ENCODE assay signal across 23 mouse cellular contexts in the genomic region with DNA sequence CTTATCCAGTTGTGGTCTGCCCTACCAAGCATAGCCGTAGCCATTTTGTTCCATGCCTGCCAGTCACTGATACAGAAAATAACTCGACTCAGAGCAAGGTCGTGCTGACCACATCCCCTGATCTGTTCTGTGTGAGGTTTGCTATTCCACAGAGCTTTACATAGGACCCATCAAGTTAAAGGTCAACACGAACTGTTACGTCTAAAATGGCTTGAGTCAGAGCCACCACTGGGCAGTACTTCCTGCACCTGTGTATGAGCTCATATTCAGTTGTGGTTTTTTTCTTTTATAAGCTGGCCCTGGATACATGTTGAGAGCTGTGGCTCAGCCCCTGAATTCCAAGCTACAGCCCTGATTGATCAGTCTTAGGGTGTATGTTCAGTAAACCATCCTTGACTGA. TPM values are rescaled to one million over a fixed set of nuclear protein-coding genes. Genes with fewer than 3 reads are reported as not detected.
DNase-seq lines count a peak whose midpoint lies in the region; TF ChIP-seq lines count a peak whose summit lies in the region.
"Had no signal": no experiment of that assay in that cellular context is flagged by ENCODE, and none has a peak within 500 bp of the region (broad histone marks: within the 10 kb centered on the region; RNA-seq: fewer than 3 reads in every experiment).

No protein-coding gene starts in this region.

- no peak for TF ChIP-seq CTCF in heart, adult 2 months (IDR thresholded peaks at IDR 0.05)
- no peak for TF ChIP-seq CTCF in CH12.LX (conservative IDR thresholded peaks at IDR 0.05 in 1 of 2, IDR thresholded peaks at IDR 0.05 in 1 of 2; ENCODE audit: low read depth in 2 of 2, low read length in 2 of 2)

- no peak for TF ChIP-seq EP300 in heart, adult 2 months (IDR thresholded peaks at IDR 0.05; ENCODE audit: insufficient read depth, low read depth, low read length)
- 0 out of 2 replicates have a peak, but pooled peaks have one; percentile 10 for TF ChIP-seq EP300 in CH12.LX (IDR thresholded peaks at IDR 0.05; ENCODE audit: low read length)

- DNase-seq in heart, adult 11 months, result peak; percentile 42
- DNase-seq in heart, adult 2 months, result no peak
- peak; percentile 25 for DNase-seq in 3T3-L1 (ENCODE audit: low read depth, low spot score)
- peak; percentile 26 for DNase-seq in CH12.LX (ENCODE audit: extremely low read depth)
- DNase-seq in right cerebral cortex, postnatal 14 days, result no peak
- DNase-seq in layer of hippocampus, postnatal 36 days, result no peak
- DNase-seq: adrenal gland, adult 2 months; adrenal gland, postnatal 10 days; adrenal gland, postnatal 25 days; B cell, adult 2 months; cerebellum, adult 11 months; cerebellum, adult 18-20 months; cerebellum, adult 8-10 months; cerebellum, adult 9-11 months; cerebellum, postnatal 14 days; cerebellum, postnatal 36 days; forebrain, postnatal 0 days had no signal

- dilution Hi-C loops in CH12.LX (cut with MboI; ENCODE audit: extremely low pct_ligation_motif_present, extremely low pct_unique_long_range_greater_than_20kb, low sequenced_read_pairs), result no loop called here

- no peaks in the 10 kb centered on the region for H3K36me3 ChIP-seq in heart, adult 2 months (ENCODE audit: control insufficient read depth, insufficient read depth, low read length)
- peaks cover 16 to 25% of the 10 kb centered on the region in 2 experiments for H3K36me3 ChIP-seq in CH12.LX (replicated peaks in 1 of 2; ENCODE audit: control insufficient read depth in 1 of 2, insufficient read depth in 1 of 2, low read length in 1 of 2)
- H3K36me3 ChIP-seq: forebrain, embryonic 15.5 days had no signal

- in situ Hi-C loops in CH12.LX (cut with MboI; ENCODE audit: low pct_ligation_motif_present, low pct_unique_long_range_greater_than_20kb, low sequenced_read_pairs), result no loop called here

- H3K9ac ChIP-seq in heart, adult 2 months (ENCODE audit: low read depth, low read length), result no peak overlapping the region
- no peak overlapping the region for H3K9ac ChIP-seq in CH12.LX (ENCODE audit: insufficient read depth, low read depth)
- H3K9ac ChIP-seq: embryonic facial prominence, embryonic 12.5 days; forebrain, embryonic 13.5 days; forebrain, embryonic 15.5 days; forebrain, postnatal 0 days had no signal

- no peak overlapping the region for H3K4me2 ChIP-seq in CH12.LX (ENCODE audit: insufficient read depth, low read depth, poor library complexity, severe bottlenecking)
- H3K4me2 ChIP-seq: embryonic facial prominence, embryonic 12.5 days; forebrain, embryonic 13.5 days; forebrain, embryonic 15.5 days had no signal

- no peak for TF ChIP-seq RAD21 in CH12.LX (IDR thresholded peaks at IDR 0.05; ENCODE audit: low read depth, low read length)

- WGBS in heart, adult 2 months, result 60% methylated on average over 5 of the region's 5 CpGs

- TF ChIP-seq POLR2A in heart, adult 2 months (IDR thresholded peaks at IDR 0.05; ENCODE audit: insufficient read depth, low read depth, low read length), result no peak
- no peak for TF ChIP-seq POLR2A in CH12.LX (IDR thresholded peaks at IDR 0.05; ENCODE audit: low read depth, low read length)

- intact Hi-C loops in heart, adult 2 months (cut with DNase I), result no loop called here

- H3K4me1 ChIP-seq in heart, adult 2 months (ENCODE audit: control insufficient read depth, insufficient read depth, low read length), result no peaks in the 10 kb centered on the region
- peaks cover 2 to 13% of the 10 kb centered on the region in 2 experiments; a peak in 2 of 4 replicates for H3K4me1 ChIP-seq in CH12.LX (ENCODE audit: control insufficient read depth in 1 of 2, insufficient read depth in 2 of 2)
- H3K4me1 ChIP-seq: embryonic facial prominence, embryonic 10.5 days; embryonic facial prominence, embryonic 12.5 days; forebrain, embryonic 13.5 days; forebrain, embryonic 15.5 days had no signal

- H3K27ac ChIP-seq in heart, adult 2 months, result no peak overlapping the region
- no peak overlapping the region for H3K27ac ChIP-seq in CH12.LX (ENCODE audit: insufficient read depth, low read depth)
- H3K27ac ChIP-seq: embryonic facial prominence, embryonic 10.5 days; embryonic facial prominence, embryonic 12.5 days; forebrain, embryonic 13.5 days; forebrain, embryonic 15.5 days had no signal

- H3K9me3 ChIP-seq in CH12.LX (replicated peaks; ENCODE audit: low read length), result no peaks in the 10 kb centered on the region
- H3K9me3 ChIP-seq: embryonic facial prominence, embryonic 10.5 days; embryonic facial prominence, embryonic 12.5 days; forebrain, embryonic 13.5 days; forebrain, embryonic 15.5 days had no signal

- H3K4me3 ChIP-seq in heart, adult 2 months, result no peak overlapping the region
- H3K4me3 ChIP-seq in CH12.LX (replicated peaks in 1 of 3; ENCODE audit: low read depth in 2 of 3, low read length in 2 of 3, poor library complexity in 1 of 3), result no peak overlapping the region
- H3K4me3 ChIP-seq: embryonic facial prominence, embryonic 10.5 days; embryonic facial prominence, embryonic 12.5 days; forebrain, embryonic 13.5 days; forebrain, embryonic 15.5 days had no signal

- H3K27me3 ChIP-seq in heart, adult 2 months (ENCODE audit: control insufficient read depth, insufficient read depth, low read length), result no peaks in the 10 kb centered on the region
- no peaks in the 10 kb centered on the region for H3K27me3 ChIP-seq in CH12.LX (replicated peaks)
- H3K27me3 ChIP-seq: embryonic facial prominence, embryonic 12.5 days; forebrain, embryonic 13.5 days; forebrain, embryonic 15.5 days had no signal

- H3K79me2 ChIP-seq in heart, adult 2 months (replicated peaks; ENCODE audit: control insufficient read depth, insufficient read depth, low read length), result no peaks in the 10 kb centered on the region
- H3K79me2 ChIP-seq in CH12.LX (replicated peaks; ENCODE audit: control insufficient read depth, extremely low read depth, insufficient read depth, poor library complexity, severe bottlenecking), result no peaks in the 10 kb centered on the region

TF ChIP-seq in CH12.LX, 34 proteins besides CTCF, POLR2A, EP300 and RAD21:
- 0 out of 2 replicates have a peak, but pooled peaks have one; percentile 15 for TF ChIP-seq ETS1 (conservative IDR thresholded peaks at IDR 0.05; ENCODE audit: low read depth, low read length)
- no peak for TF ChIP-seq RCOR1 (conservative IDR thresholded peaks at IDR 0.05; ENCODE audit: low read depth, low read length)
- peak; percentile 50; the same call in 1 of the 2 replicates for TF ChIP-seq TCF12 (IDR thresholded peaks at IDR 0.05; ENCODE audit: low read depth, low read length)

RNA-seq across cellular contexts. Expression of a gene that starts 13.0 kb away (rescaled TPM):
- 10 to 100 TPM; 43.9 to 51.0 TPM for total RNA-seq in heart, adult 2 months (2021)
- 51.3 and 69.7 TPM in 2 replicates for polyA plus RNA-seq in heart, adult 2 months (2012; rRNA removed)
- total RNA-seq in CH12.LX (2012; rRNA removed), result 89.4 and 99.1 TPM in 2 replicates
- 125 and 138 TPM in 2 replicates for total RNA-seq in CH12.LX (2014; rRNA removed)
- 143 and 163 TPM in 2 replicates for polyA plus RNA-seq in CH12.LX (2012; ENCODE audit: insufficient read length, low read depth)
- 1 to 10 TPM; 3.5 to 4.0 TPM for total RNA-seq in layer of hippocampus, postnatal 36 days (2021)

RNA-seq across cellular contexts. Expression of a gene that starts 31.8 kb away (rescaled TPM):
- total RNA-seq in heart, adult 2 months (2021), result 1 to 10 TPM in 1 of 2 experiments, under 1 TPM in 1; 0.61 to 1.3 TPM
- 0.82 and 1.1 TPM in 2 replicates for polyA plus RNA-seq in heart, adult 2 months (2012; rRNA removed)
- total RNA-seq in CH12.LX (2012; rRNA removed), result 0.21 TPM in 1 of 2 replicates, not detected in the other
- not detected in 2 replicates for total RNA-seq in CH12.LX (2014; rRNA removed)
- polyA plus RNA-seq in CH12.LX (2012; ENCODE audit: insufficient read length, low read depth), result not detected in 2 replicates
- total RNA-seq in layer of hippocampus, postnatal 36 days (2021), result 10 to 100 TPM; 35.6 to 40.2 TPM
- total RNA-seq: MEL had no signal
- polyA plus RNA-seq: CD4-positive, CD25-positive, alpha-beta regulatory T cell, adult 4 months had no signal

RNA-seq across cellular contexts. Expression of a gene that starts 31.9 kb away (rescaled TPM):
- 10 to 100 TPM; 47.2 to 49.9 TPM for total RNA-seq in heart, adult 2 months (2021)
- polyA plus RNA-seq in heart, adult 2 months (2012; rRNA removed), result 119 and 154 TPM in 2 replicates
- total RNA-seq in CH12.LX (2012; rRNA removed) (8.9 and 10.5 TPM in 2 replicates), CH12.LX (2014; rRNA removed) (8.0 and 9.5 TPM in 2 replicates)
- polyA plus RNA-seq in CH12.LX (2012; ENCODE audit: insufficient read length, low read depth), result 9.0 and 9.4 TPM in 2 replicates
- 10 to 100 TPM; 34.2 to 35.3 TPM for total RNA-seq in layer of hippocampus, postnatal 36 days (2021)

Comparison
In these comparisons a context has a peak if more than half of its experiments do, and no peak if none do; other contexts are left out.
1. DNase-seq: peak in heart, adult 11 months (single experiment), 3T3-L1 (single experiment) and CH12.LX (single experiment); none in heart, adult 2 months (0 of 2), right cerebral cortex, postnatal 14 days (single experiment) and layer of hippocampus, postnatal 36 days (0 of 2).
2. RNA of a gene that starts 13.0 kb away (total RNA-seq): 89.4 to 138 TPM in CH12.LX and 43.9 to 51.0 TPM in heart, adult 2 months; 3.5 to 4.0 TPM in layer of hippocampus, postnatal 36 days; every median in the first group is over 4 times any median in the second.
3. RNA of a gene that starts 31.8 kb away (total RNA-seq): 35.6 to 40.2 TPM in layer of hippocampus, postnatal 36 days; 0.61 to 1.3 TPM in heart, adult 2 months and 0.21 TPM in CH12.LX; every median in the first group is over 10 times any median in the second.